Mouse (Mus musculus) cortical plate, adult 2 months (tissue): ENCODE results near the gene Ern1.

Experiments
- CTCF ChIP-seq: fragments of 200-500 bp; IDR thresholded peaks from 2 replicates; pipeline ENCODE4 v1.5.1; 2011; ENCODE audit warnings: mild to moderate bottlenecking, control low read depth, low read length; ENCODE audit not compliant: insufficient read depth; ENCODE audit errors: extremely low read depth
- POLR2A ChIP-seq: fragments of 200-500 bp; IDR thresholded peaks from 2 replicates; pipeline ENCODE4 v1.6.1; 2011; ENCODE audit warnings: mild to moderate bottlenecking, low read length, control low read depth; ENCODE audit not compliant: insufficient read depth; ENCODE audit errors: extremely low read depth

DNA sequence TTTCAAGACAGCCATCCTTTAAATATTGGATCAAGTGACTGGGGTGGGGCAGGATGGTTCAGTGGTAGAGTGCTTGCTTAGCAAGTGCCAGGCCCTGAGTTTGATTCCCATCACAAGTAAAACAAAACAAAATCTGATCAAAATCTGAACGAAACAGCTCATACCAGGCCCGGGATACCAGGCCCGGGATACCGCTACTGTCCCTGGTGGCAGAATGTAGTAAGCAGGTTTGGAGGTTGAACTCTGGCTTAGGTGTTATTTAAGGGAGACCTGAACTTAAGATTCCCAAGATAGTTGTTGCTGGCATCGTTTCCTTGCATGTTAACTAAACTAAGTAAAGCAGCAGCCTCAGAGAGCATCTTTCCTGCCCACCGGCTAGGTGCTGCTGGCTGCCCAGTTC is 18.6 kb upstream of the Ern1 start:
- TF ChIP-seq CTCF, result no peak
- TF ChIP-seq POLR2A, result no peak
